In the genomic region with DNA sequence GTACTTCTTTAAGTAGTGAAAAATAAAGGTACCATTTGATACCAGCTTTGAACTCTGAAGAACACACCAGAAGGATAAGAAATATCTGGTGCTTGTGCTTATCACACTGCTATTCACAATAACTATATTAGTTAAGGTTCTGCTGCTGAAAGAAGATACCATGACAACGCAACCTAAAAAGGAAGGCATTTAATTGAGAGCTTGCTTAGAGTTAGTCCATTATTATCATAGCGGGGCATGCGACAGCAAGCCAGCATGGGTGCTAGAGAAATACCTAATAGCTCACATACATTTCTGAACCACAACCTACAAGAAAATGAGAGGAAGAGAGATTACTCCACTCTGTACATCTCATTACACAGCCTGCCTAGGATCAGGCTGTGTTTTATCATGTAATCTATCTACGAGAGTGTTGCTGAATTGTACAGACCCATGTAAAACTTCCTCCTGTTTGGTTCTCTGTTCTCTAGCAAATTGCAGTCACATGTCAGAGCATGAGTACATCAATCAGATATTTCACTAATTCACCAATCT, we compare ENCODE assay signal across 23 mouse cellular contexts.
DNase-seq lines count a peak whose midpoint lies in the region; ATAC-seq lines count a peak whose summit lies in the region.
"Had no signal": no experiment of that assay in that cellular context is flagged by ENCODE, and none has a peak within 500 bp of the region (broad histone marks: within the 10 kb centered on the region; RNA-seq: fewer than 3 reads in every experiment).

No protein-coding gene starts in this region.

- ATAC-seq in hindbrain, embryonic 11.5 days (ENCODE audit: low FRiP score) = peak; percentile 62
- ATAC-seq in hindbrain, embryonic 13.5 days (ENCODE audit: low FRiP score) = no peak
- peak; percentile 45; the same call in 1 of the 2 replicates for ATAC-seq in neural tube, embryonic 11.5 days (ENCODE audit: insufficient read depth, low FRiP score, low TSS enrichment)
- 0 out of 2 replicates have a peak, but pooled peaks have one; percentile 18 for ATAC-seq in midbrain, embryonic 15.5 days (replicated peaks)
- ATAC-seq: activated CD4-positive, CD25-positive, alpha-beta regulatory T cell, adult 4 months; forebrain, embryonic 16.5 days; hindbrain, embryonic 16.5 days; inflammation-experienced regulatory T-cells, adult 6 months; Patski had no signal

- no peak overlapping the region for H3K27ac ChIP-seq in hindbrain, embryonic 11.5 days (ENCODE audit: low read depth, low read length)
- H3K27ac ChIP-seq in hindbrain, embryonic 13.5 days = no peak overlapping the region
- H3K27ac ChIP-seq in neural tube, embryonic 11.5 days (ENCODE audit: low read depth, low read length) = no peak overlapping the region
- H3K27ac ChIP-seq in midbrain, embryonic 15.5 days = no peak overlapping the region
- H3K27ac ChIP-seq: embryonic facial prominence, embryonic 12.5 days; forebrain, embryonic 12.5 days; hindbrain, embryonic 10.5 days had no signal

- DNase-seq in hindbrain, embryonic 11.5 days (ENCODE audit: low spot score) = peak; percentile 35
- peak; percentile 13 for DNase-seq in neural tube, embryonic 11.5 days (ENCODE audit: low spot score)
- no peak for DNase-seq in neural tube, embryonic 10.5 days (ENCODE audit: extremely low spot score, low spot score)
- peak; percentile 4 for DNase-seq in embryo, embryonic 11 days
- DNase-seq in thymus, adult 18-20 months = no peak
- DNase-seq in gastrocnemius, adult 8-10 months (ENCODE audit: low spot score in 2 of 2) = no peak
- DNase-seq: adrenal gland, adult 2 months; adrenal gland, postnatal 25 days; cerebellum, adult 2 months; cerebellum, postnatal 14 days; gastrocnemius, postnatal 25 days had no signal

- no peaks in the 10 kb centered on the region for H3K9me3 ChIP-seq in hindbrain, embryonic 11.5 days (ENCODE audit: control insufficient read depth, low read length)
- no peaks in the 10 kb centered on the region for H3K9me3 ChIP-seq in hindbrain, embryonic 13.5 days
- H3K9me3 ChIP-seq in neural tube, embryonic 11.5 days (ENCODE audit: control insufficient read depth, low read length) = no peaks in the 10 kb centered on the region
- H3K9me3 ChIP-seq in midbrain, embryonic 15.5 days = no peaks in the 10 kb centered on the region
- H3K9me3 ChIP-seq: embryonic facial prominence, embryonic 12.5 days; forebrain, embryonic 12.5 days; heart, embryonic 12.5 days; hindbrain, embryonic 10.5 days had no signal

- no peaks in the 10 kb centered on the region for H3K27me3 ChIP-seq in hindbrain, embryonic 11.5 days (ENCODE audit: control insufficient read depth, insufficient read depth, low read length)
- H3K27me3 ChIP-seq in hindbrain, embryonic 13.5 days = peaks cover 15% of the 10 kb centered on the region; the same call in 1 of the 2 replicates
- H3K27me3 ChIP-seq in neural tube, embryonic 11.5 days (ENCODE audit: control insufficient read depth, insufficient read depth, low read length) = no peaks in the 10 kb centered on the region
- H3K27me3 ChIP-seq in midbrain, embryonic 15.5 days (replicated peaks) = no peaks in the 10 kb centered on the region
- H3K27me3 ChIP-seq: CH12.LX; embryonic facial prominence, embryonic 12.5 days; forebrain, embryonic 12.5 days; heart, embryonic 12.5 days had no signal

- no peak overlapping the region for H3K9ac ChIP-seq in hindbrain, embryonic 11.5 days (ENCODE audit: low read depth, low read length)
- H3K9ac ChIP-seq in hindbrain, embryonic 13.5 days = no peak overlapping the region
- no peak overlapping the region for H3K9ac ChIP-seq in neural tube, embryonic 11.5 days (ENCODE audit: low read length)
- H3K9ac ChIP-seq in midbrain, embryonic 15.5 days = no peak overlapping the region
- H3K9ac ChIP-seq: embryonic facial prominence, embryonic 12.5 days; forebrain, embryonic 12.5 days; heart, embryonic 12.5 days had no signal

- H3K4me3 ChIP-seq in hindbrain, embryonic 11.5 days (ENCODE audit: low read depth, low read length) = no peak overlapping the region
- no peak overlapping the region for H3K4me3 ChIP-seq in hindbrain, embryonic 13.5 days
- no peak overlapping the region for H3K4me3 ChIP-seq in neural tube, embryonic 11.5 days (ENCODE audit: low read depth, low read length)
- no peak overlapping the region for H3K4me3 ChIP-seq in midbrain, embryonic 15.5 days
- H3K4me3 ChIP-seq: embryonic facial prominence, embryonic 12.5 days; forebrain, embryonic 12.5 days; heart, embryonic 12.5 days; hindbrain, embryonic 10.5 days had no signal

- WGBS in hindbrain, embryonic 11.5 days = 52% methylated on average over 4 of the region's 4 CpGs
- 39% methylated on average over 4 of the region's 4 CpGs for WGBS in hindbrain, embryonic 13.5 days
- 64% methylated on average over 4 of the region's 4 CpGs for WGBS in neural tube, embryonic 11.5 days
- WGBS in midbrain, embryonic 15.5 days = 32% methylated on average over 4 of the region's 4 CpGs

- H3K36me3 ChIP-seq in hindbrain, embryonic 11.5 days (ENCODE audit: control insufficient read depth, insufficient read depth, low read length) = no peaks in the 10 kb centered on the region
- no peaks in the 10 kb centered on the region for H3K36me3 ChIP-seq in hindbrain, embryonic 13.5 days
- H3K36me3 ChIP-seq in neural tube, embryonic 11.5 days (ENCODE audit: control insufficient read depth, insufficient read depth, low read length) = no peaks in the 10 kb centered on the region
- no peaks in the 10 kb centered on the region for H3K36me3 ChIP-seq in midbrain, embryonic 15.5 days (replicated peaks)
- H3K36me3 ChIP-seq: embryonic facial prominence, embryonic 12.5 days; forebrain, embryonic 12.5 days; heart, embryonic 12.5 days; hindbrain, embryonic 10.5 days had no signal

- H3K4me2 ChIP-seq in hindbrain, embryonic 11.5 days (replicated peaks; ENCODE audit: low read depth, low read length) = no peak overlapping the region
- no peak overlapping the region for H3K4me2 ChIP-seq in hindbrain, embryonic 13.5 days
- no peak overlapping the region for H3K4me2 ChIP-seq in neural tube, embryonic 11.5 days (ENCODE audit: low read depth)
- H3K4me2 ChIP-seq in midbrain, embryonic 15.5 days = no peak overlapping the region
- H3K4me2 ChIP-seq: embryonic facial prominence, embryonic 12.5 days; forebrain, embryonic 12.5 days; heart, embryonic 12.5 days had no signal

- no peaks in the 10 kb centered on the region for H3K4me1 ChIP-seq in hindbrain, embryonic 11.5 days (replicated peaks; ENCODE audit: control insufficient read depth, insufficient read depth, low read length)
- H3K4me1 ChIP-seq in hindbrain, embryonic 13.5 days (replicated peaks) = no peaks in the 10 kb centered on the region
- no peaks in the 10 kb centered on the region for H3K4me1 ChIP-seq in neural tube, embryonic 11.5 days (ENCODE audit: control insufficient read depth, insufficient read depth, low read length)
- no peaks in the 10 kb centered on the region for H3K4me1 ChIP-seq in midbrain, embryonic 15.5 days
- H3K4me1 ChIP-seq: embryonic facial prominence, embryonic 12.5 days; forebrain, embryonic 12.5 days; heart, embryonic 12.5 days had no signal

Comparison
In these comparisons a context has a peak if more than half of its experiments do, and no peak if none do; other contexts are left out.
1. DNase-seq: peak in hindbrain, embryonic 11.5 days (single experiment), neural tube, embryonic 11.5 days (single experiment) and embryo, embryonic 11 days (single experiment); none in neural tube, embryonic 10.5 days (single experiment), thymus, adult 18-20 months (0 of 2) and gastrocnemius, adult 8-10 months (0 of 2).